Mouse (Mus musculus) 416B (cell line): ENCODE data around the gene Klf5.

Experiments used
- DNase-seq: peaks from one replicate; pipeline ENCODE4 v3.0.0; 2011; ENCODE audit warnings: low read depth

Klf5 gene

GRCm38 (mm10) chr14:99298385-99299021 is at the start of gene Klf5:
Klf5 (plus strand) TSS chr14:99298691.
- DNase-seq: peak; percentile 89

- no peak for DNase-seq
Measured at GRCm38 (mm10) chr14:99262026-99262425, 36.5 kb upstream of the Klf5 start.

GRCm38 (mm10) chr14:99263816-99264215 is 34.7 kb upstream of the Klf5 start:
- no peak for DNase-seq

- peak; percentile 91 for DNase-seq
Measured at GRCm38 (mm10) chr14:99265791-99266190, 32.7 kb upstream of the Klf5 start.

- no peak for DNase-seq
Measured at GRCm38 (mm10) chr14:99266749-99267148, 31.7 kb upstream of the Klf5 start.

GRCm38 (mm10) chr14:99274056-99274455 is 24.4 kb upstream of the Klf5 start:
- no peak for DNase-seq

- DNase-seq: peak; percentile 13
Measured at GRCm38 (mm10) chr14:99275827-99276226, 22.7 kb upstream of the Klf5 start.

GRCm38 (mm10) chr14:99278312-99278711 is 20.2 kb upstream of the Klf5 start:
- peak; percentile 25 for DNase-seq

- peak; percentile 79 for DNase-seq
Measured at GRCm38 (mm10) chr14:99278763-99279486, 19.6 kb upstream of the Klf5 start.

GRCm38 (mm10) chr14:99280399-99280798 is 18.1 kb upstream of the Klf5 start:
- no peak for DNase-seq

- peak; percentile 17 for DNase-seq
Measured at GRCm38 (mm10) chr14:99280825-99281433, 17.6 kb upstream of the Klf5 start.

- DNase-seq: peak; percentile 66
Measured at GRCm38 (mm10) chr14:99285486-99285885, 13.0 kb upstream of the Klf5 start.

- DNase-seq: no peak
Measured at GRCm38 (mm10) chr14:99292176-99292575, 6.3 kb upstream of the Klf5 start.

GRCm38 (mm10) chr14:99294424-99294823 is 4.1 kb upstream of the Klf5 start:
- no peak for DNase-seq

GRCm38 (mm10) chr14:99295606-99296341 is 2.7 kb upstream of the Klf5 start:
- no peak for DNase-seq

- DNase-seq: peak; percentile 34
Measured at GRCm38 (mm10) chr14:99299022-99299481, 561 bp downstream of the Klf5 start.

- DNase-seq: no peak
Measured at GRCm38 (mm10) chr14:99299701-99300191, 1.3 kb downstream of the Klf5 start.

- DNase-seq: peak; percentile 13
Measured at GRCm38 (mm10) chr14:99301472-99301871, 3.0 kb downstream of the Klf5 start.

GRCm38 (mm10) chr14:99304387-99304786 is 5.9 kb downstream of the Klf5 start:
- no peak for DNase-seq

- DNase-seq: no peak
Measured at GRCm38 (mm10) chr14:99304997-99305792, 6.7 kb downstream of the Klf5 start.

GRCm38 (mm10) chr14:99306410-99306809 is 7.9 kb downstream of the Klf5 start:
- no peak for DNase-seq
